25 mouse cellular contexts compared by ENCODE assay signal in genomic region chr6:7375851-7376250, GRCm38 (mm10).
"Had no signal": no experiment of that assay in that cellular context is flagged by ENCODE, and none has a peak within 500 bp of the region (broad histone marks: within the 10 kb centered on the region; RNA-seq: fewer than 3 reads in every experiment).

No protein-coding gene starts in this region.

- H3K4me1 ChIP-seq: heart, embryonic 12.5 days; hindbrain, embryonic 12.5 days; kidney, embryonic 15.5 days; limb, embryonic 15.5 days had no signal

- DNase-seq: gastrocnemius, adult 2 months; gastrocnemius, postnatal 10 days; gastrocnemius, postnatal 25 days; heart, adult 18-20 months; heart, postnatal 10 days; heart, postnatal 4 days; kidney, adult 11 months; kidney, adult 2 months; kidney, adult 9 months; kidney, postnatal 14 days; kidney, postnatal 36 days; layer of hippocampus, adult 9-11 months; layer of hippocampus, postnatal 36 days; left cerebral cortex, postnatal 4 days had no signal

- H3K9ac ChIP-seq: heart, embryonic 12.5 days; hindbrain, embryonic 12.5 days; hindbrain, embryonic 14.5 days; kidney, embryonic 15.5 days; limb, embryonic 13.5 days; limb, embryonic 15.5 days had no signal

- H3K9me3 ChIP-seq: heart, embryonic 10.5 days; heart, embryonic 12.5 days; hindbrain, embryonic 10.5 days; hindbrain, embryonic 12.5 days; kidney, embryonic 15.5 days; limb, embryonic 13.5 days; limb, embryonic 15.5 days had no signal

- H3K36me3 ChIP-seq: heart, embryonic 10.5 days; heart, embryonic 12.5 days; hindbrain, embryonic 10.5 days; hindbrain, embryonic 12.5 days; kidney, embryonic 15.5 days; limb, embryonic 13.5 days; limb, embryonic 15.5 days had no signal

- H3K27ac ChIP-seq: gastrocnemius, adult 2 months; heart, embryonic 10.5 days; hindbrain, embryonic 10.5 days; hindbrain, embryonic 12.5 days; hindbrain, embryonic 14.5 days; hindbrain, postnatal 0 days; kidney, embryonic 15.5 days; kidney, postnatal 0 days; limb, embryonic 13.5 days; limb, embryonic 15.5 days had no signal

- H3K4me2 ChIP-seq: heart, embryonic 12.5 days; hindbrain, embryonic 12.5 days; hindbrain, embryonic 14.5 days; kidney, embryonic 15.5 days; limb, embryonic 13.5 days; limb, embryonic 15.5 days had no signal

- H3K4me3 ChIP-seq: gastrocnemius, adult 2 months; heart, embryonic 10.5 days; heart, embryonic 12.5 days; hindbrain, embryonic 10.5 days; hindbrain, embryonic 12.5 days; kidney, embryonic 15.5 days; limb, embryonic 13.5 days; limb, embryonic 15.5 days had no signal

- ATAC-seq: hindbrain, postnatal 0 days; intestine, embryonic 16.5 days had no signal

- H3K27me3 ChIP-seq: heart, embryonic 12.5 days; hindbrain, embryonic 12.5 days; kidney, embryonic 15.5 days; limb, embryonic 13.5 days; limb, embryonic 15.5 days had no signal
